8 mouse cellular contexts compared by ENCODE assay signal in the genomic region with DNA sequence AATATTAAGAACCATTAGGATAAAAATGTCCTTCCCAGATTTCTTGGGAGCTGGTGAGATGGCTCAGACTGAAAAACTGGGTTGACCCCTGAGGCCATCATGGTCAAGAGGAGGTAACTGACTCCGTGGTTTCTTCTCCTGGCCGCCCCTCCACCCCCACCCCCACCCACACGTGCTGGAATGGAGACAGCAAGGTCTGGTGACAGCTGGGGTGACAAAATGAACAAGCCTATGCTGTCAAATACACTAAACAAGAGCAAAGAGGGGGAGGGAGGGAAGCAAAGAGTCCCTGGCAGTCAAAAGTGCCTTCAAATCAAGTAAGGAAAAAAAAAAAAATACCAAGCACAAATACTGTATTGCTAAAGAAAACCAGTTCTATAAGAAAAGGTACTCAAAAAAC. TPM values are rescaled to one million over a fixed set of nuclear protein-coding genes. Genes with fewer than 3 reads are reported as not detected.
DNase-seq lines count a peak whose midpoint lies in the region; ATAC-seq lines count a peak whose summit lies in the region.

No protein-coding gene starts in this region.

- H3K9me3 ChIP-seq in liver, embryonic 11.5 days (ENCODE audit: control insufficient read depth, low read length): no peaks in the 10 kb centered on the region
- no peaks in the 10 kb centered on the region for H3K9me3 ChIP-seq in forebrain, embryonic 11.5 days (ENCODE audit: control insufficient read depth, low read length)
- no peaks in the 10 kb centered on the region for H3K9me3 ChIP-seq in limb, embryonic 11.5 days (ENCODE audit: control insufficient read depth, low read length)
- no peaks in the 10 kb centered on the region for H3K9me3 ChIP-seq in neural tube, embryonic 14.5 days (ENCODE audit: control insufficient read depth, low read length)

- H3K4me1 ChIP-seq in liver, embryonic 11.5 days (replicated peaks; ENCODE audit: control insufficient read depth, insufficient read depth, low read length): peaks cover 13% of the 10 kb centered on the region
- H3K4me1 ChIP-seq in forebrain, embryonic 11.5 days (replicated peaks; ENCODE audit: control insufficient read depth, insufficient read depth, low read length): peaks cover 5% of the 10 kb centered on the region; the same call in 1 of the 2 replicates
- H3K4me1 ChIP-seq in limb, embryonic 11.5 days (ENCODE audit: control insufficient read depth, insufficient read depth, low read length): peaks cover 4% of the 10 kb centered on the region
- H3K4me1 ChIP-seq in neural tube, embryonic 14.5 days (ENCODE audit: control insufficient read depth, insufficient read depth, low read length): peaks cover 19% of the 10 kb centered on the region

- peak overlapping the region; percentile 96; the same call in 1 of the 2 replicates for H3K9ac ChIP-seq in liver, embryonic 11.5 days (ENCODE audit: low read depth, low read length)
- no peak overlapping the region; the same call in 1 of the 2 replicates for H3K9ac ChIP-seq in forebrain, embryonic 11.5 days (ENCODE audit: low read length)
- no peak overlapping the region for H3K9ac ChIP-seq in limb, embryonic 11.5 days (ENCODE audit: low read length)
- no peak overlapping the region for H3K9ac ChIP-seq in neural tube, embryonic 14.5 days (replicated peaks; ENCODE audit: low read depth, low read length)

- no peak overlapping the region for H3K27ac ChIP-seq in liver, embryonic 11.5 days (ENCODE audit: low read depth, low read length)
- H3K27ac ChIP-seq in forebrain, embryonic 11.5 days (ENCODE audit: low read depth, low read length): no peak overlapping the region
- H3K27ac ChIP-seq in limb, embryonic 11.5 days (replicated peaks; ENCODE audit: low read depth, low read length): no peak overlapping the region
- H3K27ac ChIP-seq in neural tube, embryonic 14.5 days (ENCODE audit: low read depth, low read length): no peak overlapping the region

- peak overlapping the region; percentile 89 for H3K4me2 ChIP-seq in liver, embryonic 11.5 days
- peak overlapping the region; percentile 56; the same call in 1 of the 2 replicates for H3K4me2 ChIP-seq in forebrain, embryonic 11.5 days (ENCODE audit: low read depth, low read length, severe bottlenecking)
- H3K4me2 ChIP-seq in limb, embryonic 11.5 days (ENCODE audit: low read depth, severe bottlenecking): peak overlapping the region; percentile 75
- H3K4me2 ChIP-seq in neural tube, embryonic 14.5 days (ENCODE audit: low read depth, low read length): peak overlapping the region; percentile 89

- H3K36me3 ChIP-seq in liver, embryonic 11.5 days (ENCODE audit: control insufficient read depth, insufficient read depth, low read length): peaks cover 10% of the 10 kb centered on the region; the same call in 1 of the 2 replicates
- H3K36me3 ChIP-seq in forebrain, embryonic 11.5 days (ENCODE audit: control insufficient read depth, insufficient read depth, low read length): no peaks in the 10 kb centered on the region; the same call in 1 of the 2 replicates
- H3K36me3 ChIP-seq in limb, embryonic 11.5 days (ENCODE audit: control insufficient read depth, insufficient read depth, low read length): no peaks in the 10 kb centered on the region; the same call in 1 of the 2 replicates
- peaks cover 3% of the 10 kb centered on the region; the same call in 1 of the 2 replicates for H3K36me3 ChIP-seq in neural tube, embryonic 14.5 days (ENCODE audit: control insufficient read depth, insufficient read depth, low read length)

- no peak for ATAC-seq in liver, embryonic 11.5 days (replicated peaks; ENCODE audit: low FRiP score)
- no peak for ATAC-seq in forebrain, embryonic 11.5 days (replicated peaks; ENCODE audit: low FRiP score)
- ATAC-seq in limb, embryonic 11.5 days (ENCODE audit: insufficient number of reproducible peaks, low FRiP score, low TSS enrichment, low read depth): no peak
- no peak for ATAC-seq in neural tube, embryonic 14.5 days (ENCODE audit: low read depth)

- 14% methylated on average over 3 of the region's 3 CpGs for WGBS in liver, embryonic 11.5 days
- 44% methylated on average over 3 of the region's 3 CpGs for WGBS in forebrain, embryonic 11.5 days
- 28% methylated on average over 3 of the region's 3 CpGs for WGBS in limb, embryonic 11.5 days
- WGBS in neural tube, embryonic 14.5 days: 32% methylated on average over 3 of the region's 3 CpGs

- DNase-seq in liver, embryonic 11.5 days (ENCODE audit: low spot score): no peak
- DNase-seq in liver: no peak
- DNase-seq in forebrain, embryonic 11.5 days (ENCODE audit: low spot score): no peak
- no peak for DNase-seq in limb, embryonic 11.5 days (ENCODE audit: low spot score)
- no peak for DNase-seq in layer of hippocampus, adult 11-12 months (ENCODE audit: low spot score)
- DNase-seq in urinary bladder, postnatal 25 days (ENCODE audit: low spot score): no peak
- DNase-seq in layer of hippocampus, adult 8-10 months (ENCODE audit: low spot score in 2 of 2): no peak

- H3K27me3 ChIP-seq in liver, embryonic 11.5 days (replicated peaks; ENCODE audit: control insufficient read depth, insufficient read depth, low read length): no peaks in the 10 kb centered on the region
- H3K27me3 ChIP-seq in forebrain, embryonic 11.5 days (ENCODE audit: control insufficient read depth, insufficient read depth, low read length): no peaks in the 10 kb centered on the region
- no peaks in the 10 kb centered on the region for H3K27me3 ChIP-seq in limb, embryonic 11.5 days (ENCODE audit: control insufficient read depth, insufficient read depth, low read length)
- no peaks in the 10 kb centered on the region for H3K27me3 ChIP-seq in neural tube, embryonic 14.5 days (ENCODE audit: control insufficient read depth, insufficient read depth, low read length)

- peak overlapping the region; percentile 88 for H3K4me3 ChIP-seq in liver, embryonic 11.5 days (ENCODE audit: low read depth, low read length)
- H3K4me3 ChIP-seq in forebrain, embryonic 11.5 days (ENCODE audit: low read depth, low read length): peak overlapping the region; percentile 96
- H3K4me3 ChIP-seq in limb, embryonic 11.5 days (ENCODE audit: low read depth, low read length): no peak overlapping the region
- peak overlapping the region; percentile 83 for H3K4me3 ChIP-seq in neural tube, embryonic 14.5 days (ENCODE audit: low read depth, low read length)

RNA-seq across cellular contexts. Expression of gene Dhx15, which starts 2.1 kb away (rescaled TPM):
- polyA plus RNA-seq in liver, embryonic 11.5 days (2014; fragmentation: Nextera tagmentation; extraction: Ambion mirVana): 76.8 and 80.0 TPM in 2 replicates
- 103 and 106 TPM in 2 replicates for polyA plus RNA-seq in forebrain, embryonic 11.5 days (2014; fragmentation: Nextera tagmentation; extraction: Ambion mirVana)
- 111 and 114 TPM in 2 replicates for polyA plus RNA-seq in limb, embryonic 11.5 days (2014; fragmentation: Nextera tagmentation; extraction: Ambion mirVana)
- 68.8 and 70.5 TPM in 2 replicates for polyA plus RNA-seq in neural tube, embryonic 14.5 days (2014; fragmentation: Nextera tagmentation; extraction: Ambion mirVana)
- 100 to 1,000 TPM in 1 of 4 experiments, 10 to 100 TPM in 3; 89.9 to 102 (median 96.7) TPM for total RNA-seq in layer of hippocampus, adult 8-10 months (2022)
